Mouse (Mus musculus) left cerebral cortex, adult 8-10 months (tissue): Measurements from ENCODE around the gene Cep131. TPM values are rescaled to one million over a fixed set of nuclear protein-coding genes. Genes with fewer than 3 reads are reported as not detected.
A peak's percentile ranks its signal among the peaks of the same experiment; 100 is the strongest.

ENCODE experiments used
- DNase-seq, 2 experiments: peaks; one replicate each; pipeline ENCODE4 v3.0.0; 2022; ENCODE audit warnings: low spot score in 2 of 2
- total RNA-seq, 4 experiments: library from RNA; stranded (reverse); gene quantifications; 2 replicates each; pipeline ENCODE4 v1.2.4; 2022

Cep131 gene
- 10 to 100 TPM; 29.8 to 37.4 (median 32.2) TPM for total RNA-seq

GRCm38 (mm10) chr11:120086702-120087152 lies at the start of gene Cep131:
Cep131 (minus strand) TSS chr11:120086827.
- peak; percentile 86 to 98 for DNase-seq

GRCm38 (mm10) chr11:120136195-120136594 lies 49.6 kb upstream of the Cep131 start:
- no peak for DNase-seq

DNA sequence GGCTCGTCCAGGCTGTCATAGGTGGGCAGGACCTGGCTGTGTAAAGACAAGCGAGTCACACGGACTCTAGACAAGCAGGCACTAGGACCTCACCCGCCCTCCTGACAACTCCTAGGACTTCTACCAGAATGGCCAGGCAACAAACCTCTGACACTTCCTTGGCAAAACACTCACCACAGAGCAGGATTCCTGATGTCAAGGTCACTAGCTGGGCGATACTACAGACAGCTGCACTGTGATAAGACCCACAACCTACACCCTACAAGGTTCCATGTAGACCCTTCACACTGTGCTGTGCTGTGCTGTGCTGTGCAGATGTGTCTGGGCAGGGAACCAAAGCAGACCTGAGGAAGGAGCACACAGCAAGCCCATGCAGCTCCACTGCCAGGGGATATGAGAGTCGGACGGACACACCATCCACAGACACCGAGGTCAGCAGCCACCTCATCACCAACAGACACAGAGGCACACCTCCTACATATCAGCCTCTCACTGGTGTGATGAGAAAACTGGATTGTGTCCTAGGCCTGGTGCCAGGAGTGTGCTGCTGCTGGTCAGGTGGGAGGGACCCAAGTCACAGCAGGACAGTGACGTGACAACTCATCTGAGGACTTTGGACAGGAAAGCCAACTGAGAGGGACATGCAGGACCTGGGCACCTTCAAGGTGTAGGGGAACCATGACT lies 48.4 kb upstream of the Cep131 start:
- no peak for DNase-seq

GRCm38 (mm10) chr11:120134148-120134547 lies 47.5 kb upstream of the Cep131 start:
- no peak for DNase-seq

GRCm38 (mm10) chr11:120129281-120129680 lies 42.7 kb upstream of the Cep131 start:
- no peak for DNase-seq

DNA sequence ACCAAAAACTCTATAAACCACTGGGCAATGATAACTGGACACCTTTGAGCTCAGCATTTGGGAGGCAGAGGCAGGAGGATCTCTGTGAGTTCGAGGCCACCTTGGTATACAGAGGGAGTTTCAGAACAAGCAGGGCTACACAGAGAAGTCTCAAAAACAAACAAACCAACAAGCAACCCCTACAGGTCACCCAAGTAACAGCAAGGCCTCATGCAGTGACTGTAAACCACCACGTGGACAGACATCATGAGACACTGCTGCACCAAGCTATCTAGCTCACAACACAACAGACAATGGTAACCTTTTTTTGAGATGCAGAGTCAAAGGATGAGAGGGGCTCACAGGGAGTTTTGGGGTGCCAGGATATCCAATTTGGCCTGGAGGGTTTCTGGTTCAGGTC lies 40.2 kb upstream of the Cep131 start:
- no peak for DNase-seq

DNA sequence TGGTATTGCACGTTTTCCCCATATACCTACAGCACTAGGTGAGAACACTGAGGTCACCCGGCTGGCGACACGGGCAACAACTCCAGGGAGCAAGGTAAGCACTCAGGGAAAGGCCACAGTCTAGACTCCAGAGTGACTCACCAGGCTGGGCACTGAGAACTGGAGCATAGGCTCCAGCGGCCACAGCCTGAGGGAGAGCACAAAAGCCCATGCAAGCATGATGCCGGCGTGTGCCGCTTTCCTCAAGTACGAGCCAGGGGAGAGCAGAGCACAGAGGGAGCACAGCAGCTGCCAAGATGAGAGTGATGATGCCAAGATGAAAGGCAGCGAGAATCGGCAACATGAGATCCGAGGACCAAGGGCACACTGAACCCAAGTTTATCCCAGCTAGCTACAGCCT lies 35.5 kb upstream of the Cep131 start:
- no peak for DNase-seq

DNA sequence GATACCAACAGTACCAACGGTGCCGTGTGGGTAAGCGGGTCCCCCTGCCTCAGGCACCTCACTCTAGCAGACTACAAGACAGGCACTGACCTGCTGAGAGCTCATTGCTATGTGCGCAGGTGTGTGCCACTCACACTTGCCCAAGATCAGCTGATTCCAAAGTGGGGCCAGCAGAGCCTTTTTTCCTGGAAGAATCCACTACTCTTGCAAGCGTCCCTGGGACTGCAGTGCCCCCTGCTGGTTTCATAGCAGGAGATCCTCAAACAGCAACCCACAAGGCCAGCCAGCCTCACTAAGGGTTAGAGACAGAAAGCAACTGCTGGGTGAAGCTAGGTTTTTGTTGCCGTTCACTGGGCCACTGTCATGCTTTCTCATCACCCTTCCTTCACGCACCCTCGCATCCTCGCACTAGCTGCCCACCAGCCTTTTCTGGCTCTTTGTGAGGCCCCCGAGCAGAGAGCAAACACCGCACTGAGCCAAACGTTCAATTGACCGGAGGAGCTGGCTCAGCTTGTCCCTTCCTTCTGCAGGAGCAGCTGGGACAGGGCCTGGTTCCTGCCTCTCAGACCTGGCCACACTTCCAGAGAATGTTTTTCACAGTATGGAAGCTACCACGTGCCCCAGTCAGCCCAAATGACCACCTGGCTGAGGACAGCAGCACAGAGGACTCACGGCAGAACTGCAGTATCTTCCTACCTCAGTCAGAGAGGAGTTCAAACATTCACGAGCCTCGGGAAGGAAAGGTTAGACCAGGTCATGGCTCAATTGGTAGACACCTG lies 34.2 kb upstream of the Cep131 start:
- peak in 1 of 2 experiments; percentile 49 for DNase-seq

- no peak for DNase-seq
These were observed 33.4 kb upstream of the Cep131 start for GRCm38 (mm10) chr11:120119936-120120541.

- DNase-seq, result no peak
These were observed 32.5 kb upstream of the Cep131 start for GRCm38 (mm10) chr11:120119108-120119507.

DNA sequence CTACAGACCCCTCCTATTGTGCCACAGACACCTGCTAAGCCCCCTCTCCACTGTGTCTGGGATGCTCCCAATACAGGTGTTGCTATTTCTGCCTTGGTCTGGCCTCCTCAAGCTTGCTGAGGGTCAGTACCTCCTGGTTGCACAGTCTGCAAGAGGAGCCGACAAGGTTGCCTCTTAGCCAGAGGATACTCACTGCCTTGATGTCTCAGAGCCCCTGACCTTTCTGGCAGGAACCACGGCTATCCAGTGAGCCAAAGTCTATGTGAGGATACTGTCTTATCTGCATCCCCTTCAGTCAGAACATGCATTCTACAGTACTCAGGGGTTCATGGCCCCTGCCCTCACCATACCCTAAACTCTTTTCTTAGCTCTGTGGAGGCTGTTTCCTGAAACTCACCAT lies 31.0 kb upstream of the Cep131 start:
- DNase-seq, result no peak

- no peak for DNase-seq
These were observed 28.0 kb upstream of the Cep131 start for GRCm38 (mm10) chr11:120114488-120115215.

GRCm38 (mm10) chr11:120112136-120112535 lies 25.5 kb upstream of the Cep131 start:
- no peak for DNase-seq

DNA sequence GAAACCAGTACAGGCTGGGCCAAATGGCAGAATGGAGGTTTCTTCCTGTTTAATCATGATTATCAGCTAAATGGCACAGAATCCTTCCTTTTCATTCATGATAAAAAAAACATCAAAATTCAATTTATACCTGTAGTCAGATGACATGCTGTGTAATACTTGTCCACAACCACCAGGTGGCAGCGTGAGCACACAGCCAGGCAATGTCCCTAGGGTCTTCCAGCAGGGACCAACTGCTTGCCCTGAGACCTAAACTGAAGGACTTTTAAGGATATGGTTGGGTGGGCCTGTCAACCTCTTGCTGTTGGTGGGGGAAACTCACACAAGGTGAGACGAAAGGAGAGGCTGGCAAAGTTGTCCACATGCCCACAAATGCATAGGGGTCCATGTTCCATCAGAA lies 24.4 kb upstream of the Cep131 start:
- no peak for DNase-seq

- DNase-seq, result no peak
These were observed 23.9 kb upstream of the Cep131 start for GRCm38 (mm10) chr11:120110554-120110953.

DNA sequence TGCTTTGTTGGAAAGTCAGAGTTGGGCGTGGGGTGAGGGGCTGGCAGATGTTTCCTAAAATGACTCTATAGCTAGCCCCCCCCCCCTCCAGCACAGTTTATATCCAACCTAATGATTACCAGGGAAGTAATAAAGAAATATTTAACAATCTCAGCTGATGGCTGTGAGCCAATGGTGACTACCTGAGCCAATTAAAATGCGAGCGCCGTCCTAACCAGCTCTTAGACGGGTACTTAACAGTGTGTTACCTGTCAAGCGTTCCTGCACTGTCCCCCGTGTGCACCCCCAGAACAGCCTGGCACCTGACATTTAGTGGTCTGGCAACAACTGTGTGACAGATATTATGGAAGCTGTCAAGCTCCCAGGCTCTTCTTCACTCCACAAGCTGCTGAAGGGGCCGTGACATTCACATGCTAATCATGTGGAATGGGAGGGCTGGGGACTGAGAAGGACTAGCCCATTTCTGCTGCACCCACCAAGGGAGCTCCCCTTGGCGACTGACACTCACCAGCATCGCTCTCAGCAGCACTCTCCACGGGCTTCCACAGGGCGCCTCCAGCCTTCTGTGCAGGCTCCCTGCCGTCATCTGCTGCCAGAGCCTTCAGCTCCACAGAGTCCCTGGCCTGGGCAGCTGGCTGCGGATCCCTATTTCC lies 23.1 kb upstream of the Cep131 start:
- DNase-seq, result no peak

DNA sequence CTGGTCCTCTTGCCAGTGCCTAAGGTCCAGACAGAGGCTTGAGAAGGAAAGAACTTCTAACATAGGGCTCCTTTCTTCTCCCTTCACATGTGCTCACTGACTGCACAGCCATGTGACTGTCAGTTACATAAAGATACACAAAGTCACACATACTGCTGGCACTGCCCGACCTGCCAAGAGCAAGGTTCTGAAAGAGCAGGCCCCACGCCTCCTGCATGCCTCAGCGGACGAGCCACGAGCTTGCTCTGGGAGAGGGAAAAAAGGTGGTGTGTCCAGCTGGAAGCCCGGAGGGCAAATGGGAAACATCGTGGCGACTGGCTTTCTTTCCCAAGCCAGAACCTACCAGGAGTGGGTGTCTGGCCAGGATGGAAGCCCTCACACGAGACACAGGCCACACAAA lies 21.2 kb upstream of the Cep131 start:
- no peak for DNase-seq

DNA sequence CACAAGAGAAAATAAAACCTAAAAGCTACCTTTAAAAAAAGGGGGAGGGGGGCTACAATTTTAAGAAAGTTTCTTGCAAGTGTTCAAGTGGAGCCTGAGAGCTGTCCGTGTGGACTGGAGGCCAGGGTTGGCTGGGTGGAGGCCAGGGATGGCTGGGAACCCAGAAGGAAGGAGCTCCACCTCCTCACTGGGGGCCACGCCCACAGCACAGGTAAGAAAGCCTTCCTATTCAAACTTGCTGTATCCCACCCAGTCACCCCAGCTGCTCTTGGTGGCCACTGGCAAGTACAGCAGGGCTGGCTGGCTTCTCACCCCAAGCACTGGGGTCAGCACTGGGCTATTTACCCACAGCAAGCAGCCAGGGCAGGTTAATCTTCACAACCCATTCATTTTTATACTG lies 20.4 kb upstream of the Cep131 start:
- DNase-seq, result no peak

DNA sequence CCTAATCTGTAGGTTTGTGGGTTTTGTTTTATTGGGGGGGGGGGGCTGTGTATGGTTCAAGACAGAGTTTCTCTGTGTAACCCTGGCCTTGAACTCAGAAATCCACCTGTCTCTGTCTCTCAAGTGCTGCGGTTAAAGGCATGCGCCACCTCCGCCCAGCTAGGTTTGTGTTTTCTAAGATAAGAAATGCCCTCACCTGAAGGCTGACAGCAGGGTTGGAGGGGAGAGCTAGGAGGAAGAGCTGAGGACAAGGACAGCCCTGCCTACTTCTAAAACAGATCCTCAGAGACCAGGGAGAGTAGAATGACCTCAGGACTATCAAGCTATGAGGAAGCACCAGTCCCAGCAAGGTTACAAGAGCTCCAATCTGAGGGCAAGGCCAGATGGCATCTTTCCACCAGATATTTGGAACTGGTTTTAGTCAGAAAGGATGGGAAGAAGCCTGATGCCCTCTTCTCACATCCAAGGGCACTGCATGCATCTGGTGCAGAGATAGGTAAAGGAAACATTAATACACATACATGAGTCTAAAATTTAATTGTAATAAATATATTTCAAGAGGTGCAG lies 16.9 kb upstream of the Cep131 start:
- no peak for DNase-seq

GRCm38 (mm10) chr11:120101036-120101435 lies 14.4 kb upstream of the Cep131 start:
- DNase-seq, result peak; percentile 50 to 66
